Mouse (Mus musculus) A20 (cell line): ENCODE measurements around the gene Gpa33.

Experiments used
- DNase-seq: peaks from one replicate; pipeline ENCODE4 v3.0.0-alpha.2; 2011; ENCODE audit warnings: low read depth, low spot score

Gpa33 gene

DNA sequence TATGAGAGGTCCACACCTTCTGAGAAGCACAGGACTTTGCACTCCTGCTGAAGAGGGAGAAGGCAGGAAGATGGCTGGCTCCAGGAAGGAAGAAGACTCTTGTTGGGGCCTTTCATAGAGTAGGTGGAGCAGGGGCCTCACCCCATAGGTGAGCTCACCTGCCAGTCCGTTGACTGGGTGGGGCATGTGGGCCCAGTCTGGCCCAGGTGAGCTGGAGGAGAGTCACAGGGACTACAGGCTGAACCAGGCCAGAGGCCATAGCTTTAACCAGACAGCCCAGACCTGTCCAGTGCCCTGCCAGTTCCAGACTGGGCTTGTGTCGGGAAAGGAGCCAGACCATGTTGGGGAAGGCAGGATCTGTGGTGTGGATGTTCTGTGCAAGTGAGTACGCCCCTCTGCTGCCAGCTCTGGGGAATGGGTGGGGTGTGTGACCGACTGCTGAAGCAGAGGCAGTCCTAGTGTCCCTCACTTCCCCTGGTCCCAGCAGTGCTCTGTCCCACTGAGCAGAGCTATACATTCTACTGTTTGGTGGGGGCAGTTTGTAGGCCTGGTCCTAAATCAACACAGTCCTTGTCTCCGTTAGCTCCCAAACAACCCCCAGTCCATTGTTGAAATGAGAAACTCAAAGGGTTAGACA lies at the start of gene Gpa33:
Gene Gpa33 (plus strand): TSS at position 15 of the 637 bp plus-strand sequence.
- no peak for DNase-seq

DNA sequence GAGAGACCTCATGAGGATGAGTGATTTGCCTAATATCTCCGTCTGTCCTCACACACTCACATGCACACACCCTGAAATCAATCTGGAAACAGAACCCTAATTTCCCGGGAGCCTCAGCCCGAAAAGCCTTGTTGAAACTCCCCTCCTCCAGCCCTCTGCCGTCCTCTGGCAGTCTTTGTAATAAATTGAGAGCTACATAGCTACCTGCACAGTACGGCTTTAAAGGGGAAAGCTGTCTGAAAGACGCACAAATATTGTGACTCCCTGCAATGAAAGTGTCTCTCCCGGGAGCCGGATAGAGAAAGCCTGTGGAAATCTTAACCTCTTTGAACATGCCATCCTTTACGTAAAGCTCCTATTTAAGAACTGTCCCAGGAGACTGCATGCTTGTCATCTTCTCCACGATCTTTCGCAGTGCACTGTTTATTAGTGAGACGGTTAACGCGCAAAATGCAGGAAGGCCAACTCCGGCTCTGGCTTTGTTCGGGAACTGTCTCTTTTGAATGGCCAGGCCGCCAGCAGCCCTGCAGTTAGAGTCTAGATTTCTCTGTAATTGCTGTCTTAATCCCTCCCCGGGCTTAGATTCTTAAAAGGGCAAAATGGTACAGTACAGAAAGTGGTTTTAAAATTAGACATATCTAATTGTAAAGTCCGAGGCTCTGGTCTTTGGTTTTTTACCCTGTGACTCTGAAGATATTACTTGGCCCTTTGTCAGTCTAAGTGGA lies 41.4 kb upstream of the Gpa33 start:
- DNase-seq, result no peak

DNA sequence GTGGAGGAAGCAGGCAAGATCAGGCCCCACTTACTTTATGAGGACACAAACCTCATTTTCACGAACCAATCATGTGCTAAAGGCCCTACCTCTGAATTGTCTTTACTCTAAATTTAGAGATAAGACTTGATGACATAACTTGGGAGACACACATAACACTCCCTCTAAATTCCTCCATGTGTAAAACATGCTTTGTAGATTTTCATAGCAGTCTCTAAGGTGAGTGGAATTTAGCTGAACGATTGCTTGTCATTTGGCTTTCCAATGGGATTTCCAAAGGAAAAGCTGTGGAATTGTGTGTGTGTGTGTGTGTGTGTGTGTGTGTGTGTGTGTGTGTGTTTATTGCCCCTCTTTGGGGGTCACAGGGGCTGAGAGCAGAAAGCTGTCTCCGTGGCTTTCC lies 40.7 kb upstream of the Gpa33 start:
- DNase-seq, result no peak

DNA sequence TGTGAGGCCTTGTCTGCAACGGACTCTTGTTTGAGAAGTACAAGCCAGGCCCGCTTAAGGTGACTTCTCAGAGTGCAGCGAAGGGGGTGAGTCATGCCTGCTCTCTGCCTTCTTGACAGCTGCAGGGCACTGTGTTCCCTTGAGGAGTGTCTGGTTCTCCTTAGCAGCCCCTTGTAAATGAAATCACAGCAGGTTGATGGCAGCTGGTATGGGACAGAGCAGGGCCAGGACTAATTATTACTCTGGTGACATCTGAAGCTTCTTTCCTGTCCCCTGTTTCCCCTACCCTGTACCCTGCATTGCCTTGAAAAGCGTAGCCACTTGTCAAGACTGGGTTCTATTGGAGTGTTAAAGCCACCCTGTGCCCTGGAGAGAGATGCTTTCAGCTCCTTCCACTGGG lies 40.3 kb upstream of the Gpa33 start:
- DNase-seq, result no peak

DNA sequence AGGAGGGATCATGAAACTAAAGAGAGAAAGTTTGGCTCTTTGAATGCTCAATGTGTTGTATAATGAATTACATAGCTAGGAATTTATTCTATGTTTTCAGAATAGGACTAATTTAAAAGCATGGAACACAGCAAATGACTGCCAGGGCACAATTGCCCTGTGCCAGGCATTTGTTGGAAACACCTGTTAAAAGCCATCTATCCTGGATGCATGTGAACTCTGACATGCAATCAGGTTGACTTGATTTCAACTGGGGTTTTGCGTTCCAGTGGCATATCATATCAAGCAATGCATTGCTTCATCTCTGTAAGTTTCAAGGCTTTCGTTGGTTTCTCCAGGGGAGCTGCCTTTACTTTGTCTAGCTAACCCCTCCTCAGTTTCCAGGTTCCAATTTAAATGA lies 39.7 kb upstream of the Gpa33 start:
- no peak for DNase-seq

DNA sequence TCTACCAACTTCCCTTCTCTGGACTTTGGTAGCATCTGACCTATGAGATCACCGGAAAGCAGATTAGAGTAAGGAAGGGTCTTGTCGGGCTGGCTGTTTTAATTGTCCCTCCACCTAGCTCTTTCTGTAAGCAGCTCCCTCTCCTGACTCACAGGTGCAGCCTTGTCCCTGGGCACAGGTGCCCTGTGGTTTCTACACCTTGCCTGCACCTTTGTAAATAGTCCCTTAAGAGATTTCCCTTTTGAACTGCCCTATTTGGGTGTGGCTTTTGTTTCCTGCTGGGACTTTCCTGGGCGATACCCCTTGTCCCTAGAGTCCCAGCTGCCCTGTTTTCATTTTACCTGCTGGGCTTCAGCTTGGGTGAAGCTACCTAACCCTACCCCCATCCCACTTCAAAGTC lies 35.6 kb upstream of the Gpa33 start:
- DNase-seq, result peak; percentile 12

DNA sequence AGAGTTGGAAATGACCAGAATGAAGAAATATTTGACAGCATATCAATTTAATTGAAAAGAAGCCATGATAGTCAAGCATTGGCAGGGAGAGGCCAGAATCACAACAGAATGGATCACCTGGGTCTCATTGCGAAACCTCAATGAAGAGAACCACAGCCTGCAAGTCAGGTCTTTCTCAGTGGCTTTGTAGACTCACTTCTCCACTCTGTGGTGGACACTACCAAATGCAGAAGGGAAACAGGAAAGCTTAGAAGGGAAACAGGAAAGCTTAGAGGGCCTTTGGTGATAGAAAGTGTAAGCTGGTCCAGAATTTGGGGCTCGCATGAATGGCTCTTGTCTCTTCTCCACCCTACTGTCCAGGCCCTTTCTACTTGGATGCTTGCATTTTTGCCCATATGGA lies 31.9 kb upstream of the Gpa33 start:
- DNase-seq, result no peak

DNA sequence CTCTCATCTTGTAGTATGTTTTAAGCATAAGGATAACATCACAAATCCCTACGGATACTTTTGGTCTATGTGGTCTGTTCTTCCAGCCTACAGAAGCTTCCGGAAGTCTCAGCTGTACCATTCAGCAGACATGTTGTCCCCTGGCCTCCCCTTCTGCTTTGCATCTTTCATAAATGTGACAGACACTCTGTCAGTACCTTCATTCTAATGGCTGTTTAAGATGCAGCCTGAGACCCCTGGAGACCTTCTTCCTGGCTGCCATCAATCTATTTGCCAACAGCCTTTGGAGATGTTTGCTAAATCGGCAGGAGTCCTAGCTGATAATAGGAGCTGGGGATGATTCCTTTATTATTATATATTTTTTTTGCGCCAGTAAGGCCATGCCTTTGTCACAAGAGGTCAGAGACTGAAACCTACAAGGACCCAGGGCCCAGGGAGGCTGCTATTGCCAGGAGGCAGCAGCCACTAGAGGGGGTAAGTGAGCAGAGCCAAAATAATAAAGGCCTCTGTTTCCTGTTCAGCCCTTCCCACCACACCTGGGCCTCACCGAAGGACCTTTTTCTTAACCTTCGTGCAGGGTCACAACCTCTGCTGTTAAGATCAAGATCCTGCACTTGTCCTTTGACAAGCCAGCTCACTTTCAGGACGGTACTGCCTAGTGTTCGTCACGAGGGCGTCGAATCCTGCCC lies 27.0 kb upstream of the Gpa33 start:
- DNase-seq, result peak; percentile 52

DNA sequence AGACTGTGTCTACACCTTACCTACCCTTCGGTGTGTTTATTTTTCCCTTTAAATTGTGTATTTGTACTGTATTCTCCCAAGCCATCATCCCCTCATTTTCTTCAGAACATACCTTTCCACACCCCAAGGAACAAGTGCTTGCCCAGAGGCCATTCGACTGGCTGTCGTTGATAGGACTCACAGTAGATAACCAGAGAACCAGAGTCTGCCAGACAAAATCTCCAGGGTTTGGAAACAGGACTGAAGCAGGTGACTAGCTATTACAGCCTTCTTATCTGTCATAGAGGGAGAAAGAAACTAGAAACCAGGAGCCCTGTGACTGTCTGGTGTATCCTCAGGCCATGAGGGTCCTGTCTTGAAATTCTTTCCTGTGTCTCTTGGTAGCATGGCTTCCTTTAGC lies 25.2 kb upstream of the Gpa33 start:
- no peak for DNase-seq

DNA sequence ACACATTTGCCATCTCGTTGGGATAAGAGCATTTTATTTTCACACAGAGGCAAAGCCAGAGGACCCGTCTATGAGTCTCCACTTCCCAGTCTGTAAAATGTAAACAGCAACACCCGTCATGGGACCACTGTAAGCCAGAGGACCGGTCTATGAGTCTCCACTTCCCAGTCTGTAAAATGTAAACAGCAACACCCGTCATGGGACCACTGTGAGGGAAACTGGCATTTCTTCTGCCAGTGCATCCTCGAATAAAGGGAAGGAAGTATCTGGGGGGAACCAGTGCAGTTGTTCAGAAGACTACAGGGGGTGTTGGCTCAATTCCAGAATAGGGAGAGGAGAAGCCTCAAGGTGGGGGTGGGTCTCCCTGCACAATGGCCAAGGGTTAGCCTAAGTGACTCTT lies 24.6 kb upstream of the Gpa33 start:
- DNase-seq, result no peak

DNA sequence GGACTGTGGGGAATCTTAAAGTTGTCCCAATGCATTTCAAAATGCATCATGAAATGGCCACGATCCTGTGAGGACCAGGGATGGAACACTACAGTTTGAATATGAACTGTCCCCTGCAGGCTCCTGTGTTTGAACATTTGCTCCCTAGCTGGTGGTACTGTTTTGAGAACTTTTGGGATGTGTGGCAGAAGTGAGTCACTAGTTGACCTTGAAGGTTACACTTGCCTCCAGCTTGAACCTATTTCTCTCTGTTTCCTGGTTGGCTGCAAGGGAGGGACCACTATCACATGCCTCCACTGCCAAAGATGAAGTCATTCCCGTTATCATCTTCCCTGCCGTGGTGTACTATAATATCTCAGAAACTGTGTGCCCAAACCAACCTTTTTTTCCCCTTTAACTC lies 15.1 kb upstream of the Gpa33 start:
- no peak for DNase-seq

DNA sequence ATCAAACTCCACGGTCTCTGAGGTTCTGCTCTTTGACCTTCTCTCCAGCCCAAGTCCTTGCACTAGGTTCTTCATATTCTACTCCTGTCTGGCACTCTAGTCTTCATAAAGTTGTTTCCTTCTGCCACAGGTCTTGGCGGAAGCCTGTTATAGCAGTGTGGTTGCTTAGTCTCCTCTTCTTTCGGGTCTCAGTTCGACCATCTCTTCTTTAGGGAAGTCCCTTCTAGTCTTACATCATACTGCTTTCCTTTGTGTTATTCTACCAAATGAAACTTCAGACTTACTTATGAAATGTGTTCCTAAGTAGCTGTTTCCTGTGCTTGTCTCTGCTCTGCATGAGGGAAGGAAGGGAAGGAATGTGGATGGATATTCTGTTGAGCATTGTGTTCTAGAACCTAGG lies 14.3 kb upstream of the Gpa33 start:
- DNase-seq, result no peak

DNA sequence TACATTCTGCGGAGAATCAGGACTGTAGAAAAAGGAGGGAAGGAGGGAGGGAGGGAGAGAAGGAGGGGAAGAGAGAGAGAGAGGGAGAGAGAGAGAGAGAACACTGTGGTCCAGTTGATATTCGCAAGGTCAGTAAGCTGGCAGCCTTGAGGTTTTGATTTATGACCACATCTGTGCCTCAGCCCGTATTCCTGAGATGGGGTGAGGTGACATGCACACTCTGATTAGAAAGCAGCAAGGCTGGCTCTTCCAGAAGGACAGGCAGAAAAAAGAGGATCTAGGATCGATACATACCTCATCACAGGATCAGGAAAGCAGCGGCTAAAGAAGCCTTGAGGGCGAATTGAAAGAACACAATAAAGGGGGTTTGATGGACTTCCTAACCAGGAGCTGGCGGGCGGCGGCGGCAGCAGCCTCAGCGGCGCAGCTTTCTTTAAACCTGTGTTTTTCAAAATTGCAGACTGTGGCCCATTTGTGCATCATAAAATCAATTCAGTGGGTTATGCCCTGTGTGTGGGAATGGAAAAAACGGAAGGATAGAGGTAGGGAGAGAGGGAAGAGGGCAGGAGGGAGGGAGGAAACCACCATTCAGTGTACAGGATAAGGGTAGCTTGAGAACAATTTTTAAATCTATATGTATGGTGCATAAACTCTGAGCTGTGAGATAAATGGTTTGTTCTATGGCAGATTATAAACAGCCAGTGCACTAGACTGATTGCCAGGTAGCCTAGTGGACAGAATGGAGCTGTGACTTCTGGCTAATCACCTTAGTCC lies 12.0 kb upstream of the Gpa33 start:
- DNase-seq, result no peak

DNA sequence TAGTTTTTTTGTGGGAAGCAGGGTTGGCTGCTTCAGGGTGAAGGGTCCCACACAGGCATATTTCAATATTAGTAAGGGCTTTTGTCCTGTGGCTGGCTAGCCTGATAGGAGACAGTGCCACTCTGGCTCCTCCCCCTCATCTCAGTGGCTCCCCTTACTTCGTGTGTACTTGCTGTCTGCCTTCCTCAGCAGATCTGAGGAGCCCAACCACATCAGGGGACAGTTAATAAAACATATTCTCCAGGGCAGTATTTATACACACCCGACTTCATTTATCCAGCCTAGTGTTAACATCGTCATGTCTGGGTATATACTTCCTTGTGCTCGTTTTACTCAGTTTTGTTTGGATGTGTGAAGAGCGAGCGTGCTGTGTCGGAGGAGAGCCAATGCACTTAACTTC lies 7.9 kb upstream of the Gpa33 start:
- DNase-seq, result no peak

DNA sequence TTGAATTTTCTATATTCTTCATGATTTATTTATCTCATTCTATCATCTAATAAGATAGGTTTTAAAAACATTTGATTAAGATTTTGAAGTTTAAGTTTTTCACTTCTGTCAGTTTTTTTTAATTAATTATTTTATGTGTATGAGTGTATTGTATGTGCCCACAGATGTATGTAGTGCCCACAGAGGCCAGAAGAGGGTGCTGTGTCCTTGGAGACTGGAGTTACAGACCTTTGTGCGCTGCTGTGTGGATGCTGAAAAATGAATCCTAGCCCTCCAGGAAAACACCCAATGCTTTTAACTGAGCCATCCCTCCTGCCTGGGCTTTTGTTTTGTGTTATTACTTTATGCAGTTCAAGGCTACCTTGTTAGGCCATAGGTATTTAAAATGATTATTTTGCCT lies 7.0 kb upstream of the Gpa33 start:
- peak; percentile 9 for DNase-seq

DNA sequence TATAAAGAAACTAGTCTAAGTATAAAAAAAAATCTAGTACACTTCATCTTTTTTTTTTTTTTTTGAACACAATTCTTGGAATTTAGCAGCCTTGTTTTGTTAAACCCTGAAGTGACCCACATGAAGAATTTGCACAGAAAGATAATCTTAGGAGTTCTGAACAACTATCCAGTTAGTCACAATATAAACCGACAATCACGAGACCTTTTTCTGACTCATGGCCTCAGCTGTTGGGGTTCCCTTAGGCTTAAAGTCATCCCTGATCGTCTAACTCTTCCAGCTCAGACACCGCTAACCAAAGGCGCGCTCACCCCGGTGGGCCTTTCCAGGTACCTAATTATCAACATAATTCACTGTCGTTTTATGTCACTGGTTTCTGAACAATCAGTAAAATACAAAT lies 6.3 kb upstream of the Gpa33 start:
- DNase-seq, result no peak

DNA sequence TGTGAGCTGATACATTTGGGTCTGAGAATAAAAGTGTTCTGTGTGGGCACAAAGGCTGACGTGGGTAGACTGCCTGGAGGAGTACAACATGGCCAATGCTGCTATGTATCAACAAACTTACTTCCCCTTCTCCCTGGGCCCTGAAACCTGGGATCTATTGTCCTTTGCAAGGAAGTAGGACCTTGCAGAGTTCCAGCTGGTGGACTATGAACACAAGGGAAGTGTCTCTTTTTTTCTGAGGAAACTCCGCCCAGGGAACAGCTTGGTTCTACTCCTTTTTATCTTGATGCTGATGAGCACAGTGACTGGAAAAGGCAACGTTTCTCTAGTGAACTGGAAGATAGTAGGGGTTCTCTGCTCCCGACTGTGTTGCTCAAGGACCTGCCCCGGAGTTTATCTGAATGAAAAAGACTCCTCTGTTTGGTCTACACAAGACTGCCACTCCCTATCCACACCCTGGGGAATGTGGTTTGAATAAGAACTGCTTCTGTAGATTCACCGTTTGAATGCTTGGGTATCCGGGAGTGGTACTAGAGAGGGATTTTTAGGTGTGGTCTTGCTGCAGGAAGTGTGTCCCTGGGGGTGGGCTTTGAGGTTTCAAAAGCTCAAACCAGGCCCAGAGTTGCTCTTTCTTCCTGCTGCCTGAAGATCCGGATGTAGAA lies 5.0 kb upstream of the Gpa33 start:
- DNase-seq, result no peak

DNA sequence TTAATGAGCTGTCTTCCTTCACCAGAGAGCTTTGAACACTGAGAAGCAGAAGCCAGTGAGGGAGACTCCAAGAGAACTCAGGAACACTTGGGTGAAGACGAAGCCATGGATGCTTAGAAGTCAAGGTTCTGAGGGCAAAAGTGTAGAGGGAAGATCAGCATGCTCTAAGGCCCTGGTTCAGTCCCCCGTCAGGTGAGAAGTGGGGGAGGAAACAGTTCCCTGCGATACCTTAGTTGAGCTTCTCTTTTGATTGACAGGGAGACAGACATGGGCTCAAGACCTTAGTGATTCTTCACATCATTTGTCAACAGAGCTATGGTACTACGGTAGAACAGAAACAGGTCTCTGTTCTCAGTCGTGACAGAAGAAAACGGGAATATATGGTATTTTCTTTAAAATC lies 3.7 kb upstream of the Gpa33 start:
- no peak for DNase-seq

DNA sequence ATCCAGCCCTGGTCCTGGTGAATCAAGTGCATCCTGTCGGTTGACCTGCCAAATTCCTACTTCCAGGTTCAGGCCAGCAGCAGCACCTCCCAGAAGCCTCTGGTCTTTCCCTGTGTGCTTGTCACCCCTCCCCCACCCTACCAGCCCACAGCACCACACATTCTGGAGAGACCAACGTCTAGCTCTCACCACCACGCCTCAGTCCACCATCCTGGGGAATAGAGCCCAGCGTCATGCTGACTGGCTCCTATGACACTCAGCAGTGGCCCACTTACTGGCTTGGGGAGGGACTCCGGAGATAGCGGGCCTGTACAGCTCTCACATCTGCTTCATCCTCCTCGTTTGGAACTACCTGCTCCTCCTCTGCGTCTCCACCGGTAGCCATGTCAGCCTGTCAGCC lies 3.2 kb upstream of the Gpa33 start:
- DNase-seq, result no peak

DNA sequence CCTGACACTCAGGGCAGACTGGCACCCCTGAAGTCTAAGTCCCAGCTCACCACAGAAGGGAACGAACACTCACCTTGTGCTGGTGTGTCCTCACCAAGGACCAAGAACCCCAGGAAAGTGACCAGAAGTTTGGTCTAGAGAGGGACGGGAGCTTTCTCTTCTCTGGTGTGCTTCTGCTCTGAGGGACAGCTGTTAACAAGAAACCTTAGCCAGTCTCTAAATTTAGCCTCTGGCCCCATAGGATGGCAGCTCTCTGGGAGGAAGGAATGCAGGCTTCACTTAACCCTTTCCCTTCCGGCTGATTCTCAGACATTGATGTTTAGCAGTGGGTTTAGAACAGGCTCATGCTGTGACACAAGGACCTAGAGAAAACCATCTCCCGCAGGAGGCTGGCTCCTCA lies 2.3 kb upstream of the Gpa33 start, which contains the start of gene Dusp27:
Gene Dusp27 (minus strand): TSS at position 204 of the 400 bp plus-strand sequence.
- no peak for DNase-seq

DNA sequence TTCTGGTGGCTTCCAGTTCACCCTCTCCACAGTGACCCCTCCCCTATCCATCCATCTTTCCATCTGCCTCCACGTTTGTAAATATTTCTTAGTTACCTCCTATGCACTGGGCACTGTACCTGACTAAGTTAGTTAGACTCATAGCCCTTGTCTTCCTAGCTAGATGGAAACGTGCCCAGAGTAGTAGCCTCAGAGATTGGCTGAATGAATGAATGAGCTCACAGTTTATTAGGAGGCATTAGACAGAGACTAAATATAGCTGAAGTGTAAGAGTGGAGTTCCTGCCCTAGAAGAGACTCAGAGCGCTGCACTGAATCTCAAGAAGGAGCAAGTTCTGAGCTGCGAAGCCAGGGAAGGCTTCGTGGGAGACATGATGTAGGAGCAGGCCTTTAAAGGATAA lies 1.5 kb upstream of the Gpa33 start:
- no peak for DNase-seq

DNA sequence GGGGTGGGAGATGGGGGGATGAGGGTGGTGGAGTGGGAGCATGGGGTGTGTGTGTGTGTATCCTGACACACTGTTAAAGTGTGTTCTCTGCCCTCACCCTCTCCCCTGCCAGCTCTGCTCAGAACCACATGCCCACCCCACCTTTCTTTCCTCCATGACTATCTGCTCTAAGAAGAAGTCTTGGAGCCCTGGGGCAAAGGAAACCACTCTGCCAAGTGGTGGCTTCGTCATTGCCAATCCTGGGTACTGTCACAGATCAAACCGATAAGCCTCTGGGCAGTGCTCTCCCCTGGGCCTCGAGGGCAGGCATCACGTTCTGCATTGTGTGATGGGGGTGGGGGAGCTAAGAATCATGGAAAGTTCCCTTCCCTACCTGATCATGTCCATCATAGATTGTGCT lies 2.3 kb downstream of the Gpa33 start:
- DNase-seq, result no peak
